Mouse (Mus musculus) stomach, embryonic 14.5 days (tissue): ENCODE measurements around the gene Aqp9. TPM values are rescaled to one million over a fixed set of nuclear protein-coding genes. Genes with fewer than 3 reads are reported as not detected.

Experiments
- ATAC-seq: fragments of 200-750 bp; cut with Nextera tagmentation; 2 replicates; pipeline ENCODE4 v1.8.0; 2017; ENCODE audit warnings: low read depth, moderate TSS enrichment; ENCODE audit not compliant: insufficient number of reproducible peaks, insufficient read depth, low FRiP score
- H3K27ac ChIP-seq: fragments of 300-500 bp; sonication (generic); 2 replicates; pipeline ENCODE4 v1.5.1; 2014; ENCODE audit warnings: mild to moderate bottlenecking, low read length, moderate library complexity, mixed read lengths
- H3K27me3 ChIP-seq: fragments of 300-500 bp; sonication (generic); 2 replicates; pipeline ENCODE4 v1.6.1; 2014; ENCODE audit warnings: low read length, control low read depth, mixed read lengths; ENCODE audit not compliant: control insufficient read depth, insufficient read depth
- H3K36me3 ChIP-seq: fragments of 300-500 bp; sonication (generic); 2 replicates; pipeline ENCODE4 v1.6.1; 2014; ENCODE audit warnings: mild to moderate bottlenecking, control low read depth, low read length, moderate library complexity, mixed read lengths; ENCODE audit not compliant: control insufficient read depth, insufficient read depth
- H3K4me1 ChIP-seq: fragments of 300-500 bp; sonication (generic); 2 replicates; pipeline ENCODE4 v1.6.1; 2014; ENCODE audit warnings: low read length, control low read depth, mixed read lengths; ENCODE audit not compliant: control insufficient read depth, insufficient read depth
- H3K4me2 ChIP-seq: fragments of 300-500 bp; sonication (generic); replicated peaks from 2 replicates; pipeline ENCODE4 v1.6.1; 2014; ENCODE audit warnings: low read depth, low read length, control low read depth
- H3K4me3 ChIP-seq: fragments of 300-500 bp; sonication (generic); 2 replicates; pipeline ENCODE4 v1.5.1; 2014; ENCODE audit warnings: low read depth, low read length, control low read depth
- H3K9ac ChIP-seq: fragments of 300-500 bp; sonication (generic); replicated peaks from 2 replicates; pipeline ENCODE4 v1.6.1; 2014; ENCODE audit warnings: low read depth, mild to moderate bottlenecking, control low read depth, low read length, moderate library complexity, mixed read lengths
- H3K9me3 ChIP-seq: fragments of 300-500 bp; sonication (generic); 2 replicates; pipeline ENCODE4 v1.6.1; 2016; ENCODE audit warnings: low read depth, low read length, control low read depth; ENCODE audit not compliant: control insufficient read depth
- WGBS: fragments of 180-500 bp; shearing (Covaris S2); extraction: QIAGEN DNeasy Blood & Tissue Kit; methylation state at CpG from one replicate; pipeline ENCODE4 v1.1.7; 2014; 5-methylcytosine and 5-hydroxymethylcytosine counted together
- polyA plus RNA-seq: library from polyadenylated mRNA; unstranded; fragments of >200 nt; fragmentation: Nextera tagmentation; extraction: Ambion mirVana; gene quantifications from 2 replicates; pipeline ENCODE4 v1.2.1, GENCODE M21; 2014

The Aqp9 gene
- 0.12 and 0.36 TPM in 2 replicates for polyA plus RNA-seq

DNA sequence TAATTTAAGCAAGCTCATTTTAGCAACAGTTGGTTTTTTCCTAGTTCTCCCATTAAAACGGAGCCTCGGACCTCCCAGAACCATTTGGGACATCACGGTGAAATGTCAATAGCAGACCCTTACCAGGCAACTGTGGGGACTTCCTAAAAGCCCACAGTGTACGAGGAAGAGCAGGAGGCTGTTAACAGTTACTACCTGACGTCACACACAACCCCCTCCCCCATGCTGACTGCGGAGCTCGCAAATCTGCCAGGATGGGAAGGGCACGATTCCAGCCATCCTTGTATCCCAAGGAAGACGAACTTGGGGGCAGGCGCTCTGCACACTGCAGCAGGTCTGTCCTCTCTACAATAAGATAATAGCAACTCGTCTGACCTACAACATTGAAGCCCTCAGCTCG, at the start of gene Aqp9:
TSS of gene Aqp9 (minus strand) at position 172 of the 400 bp plus-strand sequence.
- Histone ChIP-seq H3K27ac (no peak within 1 kb of the TSS), H3K4me2 (no peak within 1 kb of the TSS), H3K4me3 (no peak within 1 kb of the TSS), H3K9ac (no peak within 1 kb of the TSS), H3K36me3 (no peaks in the 10 kb centered on the region), H3K27me3 (no peaks in the 10 kb centered on the region), H3K4me1 (0 out of 2 replicates have a peak, but pooled peaks cover 2% of the 10 kb centered on the region), H3K9me3 (no peaks in the 10 kb centered on the region)
- 39% methylated on average over 12 of the region's 12 CpGs for WGBS
- no peak for ATAC-seq

DNA sequence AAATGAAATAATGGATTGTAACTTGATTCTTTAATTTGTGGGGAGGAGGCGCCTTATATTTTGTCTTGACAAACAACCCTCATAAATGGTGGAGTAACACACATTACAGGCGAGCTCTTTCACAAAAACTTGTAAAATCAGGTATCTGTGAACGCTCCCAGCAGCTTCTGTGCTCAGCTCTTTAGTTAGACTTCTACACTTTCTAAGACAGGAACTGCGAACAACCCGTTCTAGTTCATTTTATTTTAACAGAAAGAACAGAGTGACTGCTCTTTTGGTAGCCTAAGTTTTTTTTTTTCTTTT, 49.3 kb upstream of the Aqp9 start:
- no peak overlapping the region for H3K27ac ChIP-seq
- H3K4me1 ChIP-seq = peaks cover 5% of the 10 kb centered on the region; the same call in 1 of the 2 replicates
- no peaks in the 10 kb centered on the region for H3K36me3 ChIP-seq
- no peaks in the 10 kb centered on the region for H3K27me3 ChIP-seq
- H3K9ac ChIP-seq = no peak overlapping the region
- WGBS = 35% methylated on average over 5 of the region's 5 CpGs
- H3K9me3 ChIP-seq = no peaks in the 10 kb centered on the region
- peak overlapping the region; percentile 76; the same call in 1 of the 2 replicates for H3K4me2 ChIP-seq
- ATAC-seq = no peak
- H3K4me3 ChIP-seq = peak overlapping the region; percentile 53; the same call in 1 of the 2 replicates

DNA sequence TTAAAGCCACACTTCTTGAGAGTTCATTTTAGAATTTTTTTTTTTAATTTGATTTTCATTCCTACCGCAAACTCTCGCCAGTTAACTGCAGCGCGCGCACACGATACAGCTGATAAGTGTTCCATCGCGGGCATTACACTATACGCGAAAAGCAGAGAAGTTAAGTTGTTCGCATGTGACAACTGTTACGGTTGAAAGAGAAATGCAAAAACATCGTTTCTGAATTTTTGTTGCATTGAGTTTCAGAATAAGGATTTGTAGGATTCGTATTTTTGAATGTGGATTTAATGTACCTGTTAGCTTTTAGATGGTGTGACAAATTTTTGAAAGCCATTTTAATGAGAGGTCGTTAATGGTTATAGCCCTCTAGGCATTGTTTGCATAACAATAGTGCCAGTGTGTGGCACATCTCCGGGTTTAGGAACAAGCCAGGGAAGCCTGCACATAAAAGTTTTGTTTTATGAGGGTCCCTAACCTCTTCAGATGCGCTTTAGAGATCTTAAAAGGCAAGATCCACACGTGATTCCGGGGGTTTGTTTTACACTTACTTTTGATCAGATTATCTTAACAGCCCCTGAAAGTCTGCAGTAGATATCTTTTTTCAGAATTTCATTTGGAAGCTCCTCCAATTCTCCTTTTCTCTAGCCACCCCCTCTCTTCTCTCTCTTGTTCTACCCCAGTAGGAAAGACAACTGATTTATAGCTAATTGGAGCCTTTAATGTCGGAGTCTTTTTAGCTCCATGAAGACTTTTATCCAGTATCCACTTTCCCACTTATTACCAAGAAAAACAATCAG, 48.7 kb upstream of the Aqp9 start:
- no peak for ATAC-seq
- H3K27ac ChIP-seq = no peak overlapping the region
- peak overlapping the region; percentile 76 for H3K4me2 ChIP-seq
- H3K36me3 ChIP-seq = no peaks in the 10 kb centered on the region
- H3K4me1 ChIP-seq = peaks cover 5% of the 10 kb centered on the region; the same call in 1 of the 2 replicates
- WGBS = 7% methylated on average over 20 of the region's 20 CpGs
- H3K9me3 ChIP-seq = no peaks in the 10 kb centered on the region
- no peaks in the 10 kb centered on the region for H3K27me3 ChIP-seq
- H3K9ac ChIP-seq = no peak overlapping the region
- peak overlapping the region; percentile 53 for H3K4me3 ChIP-seq

DNA sequence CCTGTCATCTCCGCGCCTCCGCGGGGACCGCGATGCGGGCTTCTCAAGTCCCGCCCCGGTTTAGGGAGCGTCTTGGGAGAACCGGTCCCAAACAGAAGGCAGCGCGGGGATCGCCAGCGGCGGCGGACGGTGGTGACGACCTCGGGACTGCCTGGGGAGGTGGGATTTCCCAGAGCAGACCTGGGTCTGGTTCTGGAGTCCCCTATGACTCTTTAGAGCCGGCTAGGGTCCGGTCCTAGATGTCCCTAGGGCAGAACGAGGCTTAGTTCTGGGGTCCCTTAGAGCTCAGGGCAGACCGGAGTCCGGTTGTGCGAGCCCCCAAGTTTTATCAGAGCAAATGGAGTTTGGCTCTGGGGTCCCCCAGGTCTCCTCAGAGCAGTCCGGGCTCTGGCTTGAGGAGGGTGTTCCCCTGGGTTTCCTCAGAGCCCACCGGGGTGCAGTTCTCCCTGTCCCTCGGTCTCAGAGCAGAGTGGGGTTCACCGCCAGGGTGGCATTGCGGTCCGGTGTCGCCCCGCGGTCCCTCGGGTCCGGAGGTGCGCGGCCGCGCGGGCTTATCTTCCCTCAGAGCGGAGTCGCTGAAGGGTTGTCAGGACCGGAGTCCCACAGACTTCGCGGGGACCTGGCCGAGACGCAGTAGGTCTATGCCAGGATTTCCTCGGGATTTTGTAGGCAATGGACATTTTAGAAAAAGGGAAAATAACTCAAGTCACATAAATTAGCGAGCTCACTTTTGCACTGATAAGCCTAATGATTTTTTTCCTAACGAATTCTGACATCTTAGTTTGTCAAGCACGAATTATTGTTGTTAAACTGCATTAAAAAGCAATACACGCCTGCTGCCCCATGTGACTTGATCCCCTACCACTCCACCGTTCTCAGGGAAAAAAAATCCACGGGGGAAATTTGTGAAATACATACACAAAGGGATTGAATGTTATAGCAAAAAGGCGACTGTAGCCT, 47.8 kb upstream of the Aqp9 start:
- no peak for ATAC-seq
- H3K36me3 ChIP-seq = no peaks in the 10 kb centered on the region
- H3K4me1 ChIP-seq = peaks cover 5% of the 10 kb centered on the region; the same call in 1 of the 2 replicates
- no peaks in the 10 kb centered on the region for H3K27me3 ChIP-seq
- WGBS = 1% methylated on average over 57 of the region's 57 CpGs
- no peak overlapping the region for H3K27ac ChIP-seq
- no peaks in the 10 kb centered on the region for H3K9me3 ChIP-seq
- peak overlapping the region; percentile 76 for H3K4me2 ChIP-seq
- peak overlapping the region; percentile 52; the same call in 1 of the 2 replicates for H3K9ac ChIP-seq
- peak overlapping the region; percentile 53 for H3K4me3 ChIP-seq

DNA sequence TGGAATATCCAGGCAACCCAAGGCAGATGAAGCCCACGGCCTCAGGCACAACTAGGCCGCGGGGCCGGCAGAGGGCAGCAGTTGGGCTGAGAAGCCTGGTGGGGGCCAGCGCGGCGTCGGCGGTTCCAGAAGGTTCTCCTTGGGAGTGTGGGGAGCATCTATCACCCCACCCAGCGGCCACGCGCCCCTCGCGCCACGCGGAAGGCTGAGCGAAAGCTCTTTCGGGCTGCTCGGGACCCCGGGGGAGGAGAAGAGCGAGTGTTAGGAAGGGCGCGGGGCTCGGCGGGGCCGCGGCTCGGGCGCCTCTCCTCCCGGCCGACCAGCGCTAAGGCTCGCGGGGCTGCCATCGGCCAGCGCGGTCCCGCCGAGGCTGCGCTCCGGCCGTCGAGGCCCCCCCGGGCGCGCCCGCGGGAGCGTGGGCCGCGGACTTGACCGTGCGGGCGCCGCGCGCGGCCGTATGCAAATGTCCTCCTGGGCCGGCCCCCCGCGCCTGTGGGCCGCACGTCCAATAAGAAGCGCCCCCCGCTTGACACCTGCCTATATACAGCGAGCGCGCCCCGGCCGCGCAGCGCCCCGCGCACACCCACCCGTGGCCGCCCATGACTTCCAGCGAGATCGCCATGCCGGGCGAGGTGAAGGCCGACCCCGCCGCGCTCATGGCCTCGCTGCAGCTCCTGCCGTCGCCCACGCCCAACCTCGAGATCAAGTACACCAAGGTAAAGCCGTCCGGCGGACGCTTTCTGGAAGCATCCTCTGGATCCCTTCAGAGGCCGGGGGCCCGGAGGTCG, 47.0 kb upstream of the Aqp9 start, which contains the start of gene Aldh1a2:
TSS of gene Aldh1a2 (plus strand) at position 542 of the 788 bp plus-strand sequence.
- H3K27me3 ChIP-seq = no peaks in the 10 kb centered on the region
- peak; percentile 85 for ATAC-seq
- H3K9me3 ChIP-seq = no peaks in the 10 kb centered on the region
- H3K4me2 ChIP-seq = peak within 1 kb of the TSS; percentile 76
- peaks cover 5% of the 10 kb centered on the region; the same call in 1 of the 2 replicates for H3K4me1 ChIP-seq
- no peak within 1 kb of the TSS for H3K27ac ChIP-seq
- H3K9ac ChIP-seq = peak within 1 kb of the TSS; percentile 52; the same call in 1 of the 2 replicates
- no peaks in the 10 kb centered on the region for H3K36me3 ChIP-seq
- WGBS = under 1% methylated on average over 82 of the region's 97 CpGs
- peak within 1 kb of the TSS; percentile 53 for H3K4me3 ChIP-seq

DNA sequence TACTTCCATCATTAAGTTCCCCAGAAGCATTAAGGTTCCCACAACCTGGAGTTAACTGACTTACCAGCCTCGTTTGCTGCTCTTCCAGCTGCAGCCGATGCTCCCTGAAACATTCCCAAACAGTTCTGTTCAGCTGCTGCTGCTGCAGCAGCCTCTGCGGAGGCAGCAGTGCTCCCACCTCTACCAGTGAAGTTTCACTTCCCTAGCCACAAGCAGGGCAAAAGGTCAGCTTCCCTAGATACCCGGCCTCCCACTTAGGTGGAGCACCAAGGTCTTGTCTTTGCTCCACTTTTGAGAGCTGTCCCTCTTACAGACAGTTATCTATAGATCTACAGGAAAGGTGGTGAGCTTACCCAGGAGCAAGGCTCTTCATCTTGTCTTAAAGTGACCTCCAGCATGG, 45.2 kb upstream of the Aqp9 start:
- Histone ChIP-seq H3K4me2 (no peak overlapping the region), H3K4me1 (peaks cover 5% of the 10 kb centered on the region; the same call in 1 of the 2 replicates), H3K27ac (no peak overlapping the region), H3K9ac (no peak overlapping the region), H3K36me3 (no peaks in the 10 kb centered on the region), H3K9me3 (no peaks in the 10 kb centered on the region), H3K27me3 (no peaks in the 10 kb centered on the region), H3K4me3 (no peak overlapping the region)
- 26% methylated on average over 4 of the region's 4 CpGs for WGBS
- no peak for ATAC-seq

DNA sequence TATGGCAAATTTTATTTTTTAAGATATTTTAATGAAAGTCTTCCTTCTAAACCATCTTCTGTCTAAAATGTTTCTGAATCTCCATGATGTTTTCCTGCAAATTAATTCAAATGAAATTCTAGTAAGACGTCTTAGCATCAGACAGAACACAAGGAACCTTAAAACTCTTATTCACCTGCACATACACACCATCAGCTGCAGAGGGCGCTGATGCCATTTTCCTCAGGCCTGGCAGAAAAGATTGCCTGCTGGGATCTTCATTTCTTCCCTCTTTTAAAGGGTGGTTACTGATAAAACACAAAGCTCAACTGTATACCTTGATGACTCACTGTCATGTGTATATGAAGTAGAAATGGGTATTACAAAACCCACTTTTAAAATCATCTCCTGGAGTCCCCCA, 42.4 kb upstream of the Aqp9 start:
- Histone ChIP-seq H3K4me3 (no peak overlapping the region), H3K4me1 (no peaks in the 10 kb centered on the region), H3K27ac (no peak overlapping the region), H3K9ac (no peak overlapping the region), H3K36me3 (no peaks in the 10 kb centered on the region), H3K9me3 (no peaks in the 10 kb centered on the region), H3K4me2 (no peak overlapping the region), H3K27me3 (no peaks in the 10 kb centered on the region)
- WGBS = 12% methylated on average over 2 of the region's 2 CpGs
- no peak for ATAC-seq

DNA sequence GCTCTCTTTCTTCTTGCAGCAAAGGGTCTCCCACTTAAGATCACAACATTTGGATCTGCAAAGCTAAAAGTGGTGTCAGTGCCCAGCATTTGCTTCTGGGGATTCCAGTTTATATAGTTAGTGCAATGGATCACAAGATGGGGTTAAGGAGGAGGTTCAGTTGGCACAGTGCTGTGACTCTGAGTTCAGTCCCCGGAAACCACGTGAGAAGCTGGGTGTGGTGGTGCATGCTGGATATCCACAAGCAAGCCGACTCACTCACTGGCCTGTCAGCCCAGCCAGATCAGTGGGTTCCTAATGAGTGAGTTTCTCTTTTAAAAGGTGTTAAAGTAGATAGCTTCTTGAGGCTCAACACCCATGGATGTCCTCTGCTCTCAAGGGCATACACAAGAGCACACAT, 40.8 kb upstream of the Aqp9 start:
- Histone ChIP-seq H3K27ac (no peak overlapping the region), H3K4me3 (no peak overlapping the region), H3K36me3 (no peaks in the 10 kb centered on the region), H3K27me3 (no peaks in the 10 kb centered on the region), H3K9ac (no peak overlapping the region), H3K4me2 (no peak overlapping the region), H3K4me1 (no peaks in the 10 kb centered on the region), H3K9me3 (no peaks in the 10 kb centered on the region)
- ATAC-seq = no peak
- 72% methylated on average over 3 of the region's 3 CpGs for WGBS
